Comparison of ENCODE assay signal across 7 mouse cellular contexts in the genomic region with DNA sequence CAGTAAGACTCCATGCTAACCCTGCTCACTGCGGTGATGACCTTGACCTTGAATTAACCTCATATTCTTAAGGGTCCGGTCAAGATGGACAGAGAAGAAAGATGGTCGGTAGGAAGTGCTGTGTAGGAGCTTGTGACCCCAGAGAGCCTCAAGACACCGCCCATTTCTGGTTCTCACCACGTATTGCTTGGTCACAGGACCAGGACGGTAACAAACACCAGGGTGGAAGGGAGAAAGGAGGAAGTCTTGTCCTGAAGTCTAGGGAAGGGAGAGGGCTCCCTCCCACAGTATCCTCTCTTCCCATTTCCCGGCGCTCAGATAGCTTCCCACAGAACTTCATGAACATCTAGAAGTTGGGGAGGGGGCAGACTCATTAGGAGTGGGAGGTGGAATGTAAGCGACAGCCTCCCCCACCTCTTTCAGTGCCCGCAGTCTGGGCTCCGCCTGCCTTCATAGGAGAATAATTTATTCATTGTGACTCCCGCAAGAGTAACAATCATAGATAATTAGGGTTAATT. TPM values are rescaled to one million over a fixed set of nuclear protein-coding genes. Genes with fewer than 3 reads are reported as not detected.
DNase-seq lines count a peak whose midpoint lies in the region; ATAC-seq and TF ChIP-seq lines count a peak whose summit lies in the region.

No protein-coding gene starts in this region.

- no peak for DNase-seq in lung, embryonic 14.5 days
- no peak for DNase-seq in lung, postnatal 10 days
- no peak for DNase-seq in embryonic facial prominence, embryonic 14.5 days (ENCODE audit: low spot score)
- peak; percentile 79 for DNase-seq in retina, postnatal 1 day
- no peak for DNase-seq in Muller cell, postnatal 12 days (ENCODE audit: inconsistent ontology term)
- no peak for DNase-seq in layer of hippocampus, adult 9-11 months

- peaks cover 47% of the 10 kb centered on the region for H3K27me3 ChIP-seq in lung, embryonic 14.5 days (ENCODE audit: insufficient read depth, low read length)
- H3K27me3 ChIP-seq in embryonic facial prominence, embryonic 14.5 days (replicated peaks; ENCODE audit: control insufficient read depth, insufficient read depth, low read length): peaks cover 52% of the 10 kb centered on the region
- peaks cover 84% of the 10 kb centered on the region for H3K27me3 ChIP-seq in limb, embryonic 12.5 days

- H3K4me3 ChIP-seq in lung, embryonic 14.5 days (ENCODE audit: low read depth, low read length): peak overlapping the region; percentile 41
- H3K4me3 ChIP-seq in embryonic facial prominence, embryonic 14.5 days (ENCODE audit: low read depth, low read length): peak overlapping the region; percentile 44
- peak overlapping the region; percentile 51 for H3K4me3 ChIP-seq in limb, embryonic 12.5 days (replicated peaks)

- no peak overlapping the region for H3K9ac ChIP-seq in lung, embryonic 14.5 days
- H3K9ac ChIP-seq in embryonic facial prominence, embryonic 14.5 days (ENCODE audit: low read depth, low read length): peak overlapping the region; percentile 54; the same call in 1 of the 2 replicates
- H3K9ac ChIP-seq in limb, embryonic 12.5 days (replicated peaks): no peak overlapping the region

- H3K4me1 ChIP-seq in lung, embryonic 14.5 days (ENCODE audit: insufficient read depth): no peaks in the 10 kb centered on the region
- H3K4me1 ChIP-seq in embryonic facial prominence, embryonic 14.5 days (ENCODE audit: control insufficient read depth, insufficient read depth, low read length): 0 out of 2 replicates have a peak, but pooled peaks cover 3% of the 10 kb centered on the region
- H3K4me1 ChIP-seq in limb, embryonic 12.5 days (replicated peaks): peaks cover 24% of the 10 kb centered on the region

- no peak for ATAC-seq in lung, embryonic 14.5 days (ENCODE audit: insufficient read depth)
- no peak for ATAC-seq in embryonic facial prominence, embryonic 14.5 days (ENCODE audit: low read depth)
- no peak for ATAC-seq in limb, embryonic 12.5 days (ENCODE audit: insufficient number of reproducible peaks, insufficient read depth, low FRiP score, low TSS enrichment, low read depth)

- no peaks in the 10 kb centered on the region for H3K9me3 ChIP-seq in lung, embryonic 14.5 days (ENCODE audit: low read depth, low read length)
- H3K9me3 ChIP-seq in embryonic facial prominence, embryonic 14.5 days (ENCODE audit: control insufficient read depth, low read length): no peaks in the 10 kb centered on the region
- no peaks in the 10 kb centered on the region for H3K9me3 ChIP-seq in limb, embryonic 12.5 days

- no peaks in the 10 kb centered on the region for H3K36me3 ChIP-seq in lung, embryonic 14.5 days (ENCODE audit: insufficient read depth)
- H3K36me3 ChIP-seq in embryonic facial prominence, embryonic 14.5 days (ENCODE audit: control insufficient read depth, insufficient read depth, low read length): no peaks in the 10 kb centered on the region
- H3K36me3 ChIP-seq in limb, embryonic 12.5 days: no peaks in the 10 kb centered on the region

- 4% methylated on average over 12 of the region's 12 CpGs for WGBS in lung, embryonic 14.5 days
- 7% methylated on average over 12 of the region's 12 CpGs for WGBS in embryonic facial prominence, embryonic 14.5 days
- 6% methylated on average over 12 of the region's 12 CpGs for WGBS in limb, embryonic 12.5 days

- TF ChIP-seq CTCF in lung, embryonic 14.5 days (IDR thresholded peaks at IDR 0.05; ENCODE audit: low read depth): no peak

- peak overlapping the region; percentile 68 for H3K4me2 ChIP-seq in lung, embryonic 14.5 days
- H3K4me2 ChIP-seq in embryonic facial prominence, embryonic 14.5 days (ENCODE audit: low read depth, low read length): peak overlapping the region; percentile 74
- peak overlapping the region; percentile 68 for H3K4me2 ChIP-seq in limb, embryonic 12.5 days

- H3K27ac ChIP-seq in lung, embryonic 14.5 days (ENCODE audit: low read depth): no peak overlapping the region
- no peak overlapping the region for H3K27ac ChIP-seq in embryonic facial prominence, embryonic 14.5 days (replicated peaks; ENCODE audit: low read depth, low read length)
- H3K27ac ChIP-seq in limb, embryonic 12.5 days: no peak overlapping the region

RNA-seq across cellular contexts. Expression of a gene that starts 1.6 kb away (rescaled TPM):
- polyA plus RNA-seq in lung, embryonic 14.5 days (2014; fragmentation: Nextera tagmentation; extraction: Ambion mirVana): 0.05 and 0.14 TPM in 2 replicates
- 0.51 and 0.54 TPM in 2 replicates for polyA plus RNA-seq in embryonic facial prominence, embryonic 14.5 days (2014; fragmentation: Nextera tagmentation; extraction: Ambion mirVana)
- 0.31 and 0.68 TPM in 2 replicates for polyA plus RNA-seq in limb, embryonic 12.5 days (2016; fragmentation: Nextera tagmentation; extraction: Ambion mirVana)

RNA-seq across cellular contexts. Expression of a gene that starts 25.2 kb away (rescaled TPM):
- 1,155 and 1,171 TPM in 2 replicates for polyA plus RNA-seq in lung, embryonic 14.5 days (2014; fragmentation: Nextera tagmentation; extraction: Ambion mirVana)
- polyA plus RNA-seq in embryonic facial prominence, embryonic 14.5 days (2014; fragmentation: Nextera tagmentation; extraction: Ambion mirVana): 1,126 and 1,148 TPM in 2 replicates
- polyA plus RNA-seq in limb, embryonic 12.5 days (2016; fragmentation: Nextera tagmentation; extraction: Ambion mirVana): 1,014 and 1,051 TPM in 2 replicates

RNA-seq across cellular contexts. Expression of a gene that starts 28.8 kb away (rescaled TPM):
- polyA plus RNA-seq in lung, embryonic 14.5 days (2014; fragmentation: Nextera tagmentation; extraction: Ambion mirVana): 5.4 and 5.5 TPM in 2 replicates
- polyA plus RNA-seq in embryonic facial prominence, embryonic 14.5 days (2014; fragmentation: Nextera tagmentation; extraction: Ambion mirVana): 25.1 and 30.4 TPM in 2 replicates
- polyA plus RNA-seq in limb, embryonic 12.5 days (2016; fragmentation: Nextera tagmentation; extraction: Ambion mirVana): 13.2 and 16.0 TPM in 2 replicates

RNA-seq across cellular contexts. Expression of a gene that starts 55.7 kb away (rescaled TPM):
- polyA plus RNA-seq in lung, embryonic 14.5 days (2014; fragmentation: Nextera tagmentation; extraction: Ambion mirVana): 11.4 and 11.5 TPM in 2 replicates
- polyA plus RNA-seq in embryonic facial prominence, embryonic 14.5 days (2014; fragmentation: Nextera tagmentation; extraction: Ambion mirVana): 6.1 and 7.0 TPM in 2 replicates
- 5.9 and 7.1 TPM in 2 replicates for polyA plus RNA-seq in limb, embryonic 12.5 days (2016; fragmentation: Nextera tagmentation; extraction: Ambion mirVana)
